Mouse (Mus musculus) lung, adult 18-20 months (tissue): ENCODE data around the gene Ndufs3.
"Not testable (repeated sequence)": the region's sequence is repeated elsewhere in the genome, so short reads cannot be mapped to it uniquely, and the experiment has no call there.

Experiments used
- DNase-seq, 2 experiments: peaks; one replicate each; pipeline ENCODE4 v3.0.0; 2022; ENCODE audit warnings: mixed read lengths in 2 of 2

Ndufs3 gene

DNA sequence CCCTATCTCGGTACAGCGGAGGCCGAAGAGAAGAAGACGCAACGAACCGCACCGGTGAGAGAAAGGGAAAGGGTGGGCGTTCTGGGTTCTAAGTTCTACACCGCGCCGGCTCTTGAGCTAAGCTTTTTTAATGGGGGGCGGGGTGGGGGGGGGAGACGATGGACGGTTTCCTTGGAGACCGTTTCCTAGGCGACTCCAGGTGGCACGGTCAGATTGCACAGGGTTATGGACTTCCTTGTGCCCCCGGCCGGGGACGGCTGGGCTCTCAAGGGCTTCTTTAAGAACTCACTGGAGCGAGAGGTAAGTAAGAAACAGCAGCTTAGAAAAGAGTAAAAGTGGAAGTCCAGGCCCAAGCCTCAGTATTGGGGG lies 213 bp upstream of the Ndufs3 start:
- DNase-seq: no peak

GRCm38 (mm10) chr2:90903398-90903797 lies 1.2 kb downstream of the Ndufs3 start:
- no peak for DNase-seq

- DNase-seq: not testable (repeated sequence)
Observed at GRCm38 (mm10) chr2:90894299-90894677, 10.3 kb downstream of the Ndufs3 start.

DNA sequence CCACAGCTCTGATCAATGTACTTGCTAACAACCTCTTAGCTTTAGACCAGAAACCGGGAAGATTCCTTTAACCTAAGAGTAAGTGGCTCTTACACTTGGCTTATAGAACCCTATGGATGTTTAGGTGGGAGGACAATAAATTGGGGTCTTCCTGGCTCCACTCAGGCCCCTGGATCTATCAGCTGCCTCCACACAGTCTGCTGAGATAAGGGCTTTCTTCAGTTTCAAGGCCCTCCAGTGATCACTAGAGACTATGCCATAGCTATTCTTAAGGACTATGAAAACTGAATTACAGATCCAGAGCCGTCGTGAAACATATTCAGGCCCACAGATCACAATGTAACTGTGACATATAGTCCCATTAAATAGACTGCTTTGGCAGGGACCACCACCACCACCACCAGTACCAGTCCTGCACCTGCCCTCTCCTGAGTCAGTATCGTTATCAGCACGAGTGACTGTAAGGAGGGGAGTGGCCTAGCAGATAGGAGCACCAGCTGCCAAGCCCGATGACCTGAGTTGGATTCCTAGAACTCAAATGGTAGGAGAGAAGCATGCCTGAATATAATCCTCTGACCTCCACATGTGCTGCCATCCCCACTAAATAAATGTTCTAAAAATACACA lies 10.8 kb downstream of the Ndufs3 start:
- DNase-seq: no peak

GRCm38 (mm10) chr2:90889550-90890548 lies 14.8 kb downstream of the Ndufs3 start:
- peak; percentile 46 to 50 for DNase-seq

DNA sequence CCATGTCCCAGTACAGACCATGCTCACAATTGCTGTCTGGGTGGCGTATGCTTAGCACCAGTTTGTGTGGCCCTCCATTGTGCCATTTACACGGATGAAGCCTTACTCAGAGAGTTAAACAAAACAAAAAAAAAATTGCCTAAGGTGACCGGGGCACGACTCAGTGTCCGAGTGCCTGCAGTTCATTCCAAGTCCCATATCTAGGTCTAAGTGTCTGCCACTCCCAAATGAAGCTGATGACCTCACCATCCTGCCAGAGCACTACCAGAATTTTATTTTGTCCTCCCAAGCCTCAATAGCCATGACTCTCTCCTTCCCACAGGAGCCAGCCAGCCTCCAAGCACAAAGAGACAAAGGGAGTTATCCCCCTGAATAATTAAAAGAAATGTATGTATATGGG lies 17.0 kb downstream of the Ndufs3 start:
- no peak for DNase-seq

- DNase-seq: no peak
Observed at GRCm38 (mm10) chr2:90886436-90886835, 18.2 kb downstream of the Ndufs3 start.

GRCm38 (mm10) chr2:90885218-90886041 lies 19.2 kb downstream of the Ndufs3 start, which contains the start of gene C1qtnf4:
Gene C1qtnf4 (plus strand): TSS chr2:90885860.
- DNase-seq: no peak

DNA sequence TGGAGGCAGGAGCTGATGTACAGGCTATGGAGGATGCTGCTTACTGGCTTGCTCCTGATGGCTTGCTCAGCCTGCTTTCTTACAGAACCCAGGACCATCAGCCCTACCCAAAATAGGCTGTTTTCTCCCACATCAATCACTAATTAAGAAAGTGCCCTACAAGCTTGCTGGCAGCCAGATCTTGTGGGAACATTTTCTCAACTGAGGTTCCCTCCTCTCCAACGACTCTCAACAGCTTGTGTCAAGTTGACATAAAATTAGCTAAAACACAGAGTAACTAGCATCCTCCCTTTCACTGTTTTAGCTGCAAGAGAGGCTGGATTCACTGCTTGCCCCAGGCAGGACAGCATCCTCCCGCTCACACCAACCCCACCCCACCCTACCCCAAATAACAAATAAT lies 22.8 kb downstream of the Ndufs3 start:
- no peak for DNase-seq

GRCm38 (mm10) chr2:90880144-90880785 lies 24.4 kb downstream of the Ndufs3 start:
- no peak for DNase-seq

GRCm38 (mm10) chr2:90879419-90879818 lies 25.2 kb downstream of the Ndufs3 start:
- DNase-seq: no peak

DNA sequence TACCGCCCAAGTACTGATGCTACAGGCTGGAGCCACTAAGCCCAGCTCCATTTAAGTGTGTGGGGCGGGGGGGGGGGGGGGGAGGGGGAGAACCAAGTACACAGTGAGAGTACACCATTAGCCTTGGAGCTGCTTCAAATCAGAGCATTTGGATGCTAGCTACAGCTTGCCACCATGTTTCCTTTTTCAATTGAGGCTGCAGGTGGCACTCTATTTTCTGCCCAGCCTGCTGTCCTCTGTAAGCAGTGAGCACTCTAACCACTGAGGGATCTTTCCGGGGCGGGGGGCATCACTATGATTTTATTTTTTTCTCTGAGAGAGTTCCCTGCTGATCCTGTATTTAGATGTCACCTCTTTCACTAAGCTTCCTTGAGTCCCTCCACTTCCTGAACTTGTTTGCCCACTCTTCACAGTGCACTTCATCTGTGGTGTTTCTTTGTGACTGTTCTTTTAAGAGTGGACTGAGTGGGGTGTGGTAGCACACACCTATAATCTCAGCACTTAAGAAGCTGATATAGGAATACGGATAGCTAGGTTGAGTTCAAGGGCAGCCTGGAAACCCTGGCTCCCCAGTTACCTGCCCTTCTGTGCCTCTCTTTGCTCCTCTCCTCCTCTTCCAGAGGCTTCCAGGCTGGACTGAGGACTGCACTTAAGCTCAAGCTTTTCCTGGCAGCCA lies 26.9 kb downstream of the Ndufs3 start:
- DNase-seq: no peak

- no peak for DNase-seq
Observed at GRCm38 (mm10) chr2:90875239-90875638, 29.4 kb downstream of the Ndufs3 start.

DNA sequence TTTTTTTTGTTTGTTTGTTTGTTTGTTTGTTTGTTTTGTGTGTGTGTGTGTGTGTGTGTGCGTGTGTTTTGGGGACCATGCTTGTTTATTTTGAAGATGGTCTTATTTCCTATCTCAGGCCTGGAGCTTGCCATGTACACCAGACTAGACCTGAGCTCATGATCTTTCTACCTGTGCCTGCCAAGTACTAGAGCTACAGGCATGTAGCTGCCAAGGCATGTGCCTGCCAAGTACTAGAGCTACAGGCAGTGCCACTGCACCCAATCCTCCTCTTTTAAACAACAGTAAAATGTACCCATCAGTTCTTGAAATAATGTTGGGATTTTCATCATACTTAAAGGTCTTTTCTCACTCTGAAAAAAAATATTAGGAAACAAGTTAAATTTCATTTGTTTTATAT lies 30.6 kb downstream of the Ndufs3 start:
- DNase-seq: no peak

DNA sequence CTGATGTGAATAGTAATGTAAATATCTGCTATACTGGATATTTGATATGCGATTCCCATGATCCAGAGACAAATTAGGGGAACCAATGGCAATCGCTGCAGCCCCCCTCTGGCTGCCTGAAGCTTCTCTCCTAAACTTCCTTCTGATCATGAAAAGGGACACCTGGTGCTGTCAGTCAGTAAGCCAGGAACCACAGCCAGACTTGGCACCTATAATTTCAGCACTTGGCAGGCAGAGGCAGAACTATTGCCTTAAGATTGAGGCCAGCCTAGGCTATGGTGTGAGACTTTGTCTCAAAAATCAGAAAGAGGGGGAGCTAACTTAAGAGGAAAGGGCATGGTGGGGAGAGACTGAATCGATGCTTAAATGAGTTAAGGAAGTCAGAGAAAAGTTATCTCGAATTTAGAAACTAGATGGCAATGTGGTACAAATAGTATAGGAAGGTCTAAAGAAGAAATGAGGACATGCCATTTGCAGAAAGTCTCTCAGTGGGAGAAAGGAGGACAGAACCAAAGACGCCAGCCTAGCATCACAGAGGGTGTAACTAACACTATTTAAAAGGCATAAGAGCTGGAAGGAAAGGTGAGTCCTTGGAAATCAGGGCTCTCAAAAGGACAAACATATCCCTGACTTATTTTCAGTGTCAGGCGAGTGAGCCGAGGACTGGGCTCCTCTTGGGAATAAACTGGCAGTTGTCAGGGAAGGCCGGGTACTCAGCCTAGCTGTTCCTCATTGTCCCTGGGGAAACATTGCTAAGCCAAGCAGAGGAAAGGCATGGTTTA lies 33.3 kb downstream of the Ndufs3 start:
- DNase-seq: peak in 1 of 2 experiments; percentile 29

GRCm38 (mm10) chr2:90870136-90870601 lies 34.5 kb downstream of the Ndufs3 start:
- DNase-seq: no peak

- peak; percentile 70 to 82 for DNase-seq
Observed at GRCm38 (mm10) chr2:90866524-90866923, 38.1 kb downstream of the Ndufs3 start.

- no peak for DNase-seq
Observed at GRCm38 (mm10) chr2:90864184-90864583, 40.4 kb downstream of the Ndufs3 start.

DNA sequence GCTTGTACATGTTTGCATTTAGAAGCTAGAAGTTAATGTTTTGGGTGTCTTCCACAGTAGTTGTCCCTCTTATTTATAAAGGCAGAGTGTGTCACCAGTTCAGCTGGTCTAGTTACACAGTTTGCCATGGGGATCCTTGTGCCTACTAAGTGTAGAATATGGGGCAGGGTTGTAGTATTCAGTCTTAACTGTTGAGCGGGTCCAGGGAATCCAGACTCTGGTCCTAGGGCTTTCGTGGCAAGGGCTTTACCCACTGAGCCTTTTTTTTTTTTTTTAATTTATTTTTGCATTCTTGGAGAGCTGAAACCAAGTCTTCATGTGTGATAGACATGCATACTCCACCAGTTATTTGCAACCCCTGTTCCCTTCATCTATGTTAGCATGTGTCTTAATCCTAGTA lies 43.1 kb downstream of the Ndufs3 start:
- DNase-seq: no peak

DNA sequence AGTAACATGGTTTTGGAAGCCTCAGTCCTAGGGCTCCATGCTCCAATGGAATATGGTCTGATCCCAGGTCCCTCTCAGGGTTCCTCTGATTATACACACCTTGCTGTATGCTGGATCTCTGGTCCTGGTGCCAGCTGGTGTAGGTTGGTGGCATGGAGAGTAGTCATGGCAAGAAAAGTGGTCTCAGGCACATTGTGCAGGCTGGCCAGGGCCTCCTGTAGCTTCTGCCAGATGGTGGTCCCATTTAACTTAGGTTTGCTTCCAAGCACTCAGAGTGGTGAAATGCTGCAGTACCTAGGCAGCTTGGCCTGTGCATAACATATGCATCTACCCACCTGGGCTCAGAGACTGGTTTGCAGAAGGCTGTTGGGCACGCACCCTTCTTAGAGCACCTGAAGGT lies 54.2 kb downstream of the Ndufs3 start:
- no peak for DNase-seq

DNA sequence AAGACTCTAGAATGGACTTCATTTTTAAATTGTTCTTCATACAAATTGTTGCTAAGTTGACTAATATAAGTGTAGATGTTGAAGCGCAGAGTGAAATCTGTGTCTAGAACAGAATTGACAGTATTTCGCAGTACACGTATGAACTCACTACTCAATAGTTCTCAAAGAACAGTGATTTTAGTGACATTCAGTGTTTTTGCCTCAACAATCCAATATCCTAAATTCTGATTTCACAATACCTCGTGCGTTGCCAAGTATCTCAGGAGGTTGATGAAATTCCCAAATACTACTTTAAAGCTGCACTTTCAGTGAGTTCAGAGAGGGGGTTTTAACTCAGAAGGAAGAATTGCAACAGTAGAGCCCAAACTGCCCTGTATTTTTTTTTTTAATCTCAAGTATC lies 56.3 kb downstream of the Ndufs3 start:
- peak in 1 of 2 experiments; percentile 21 for DNase-seq
